Mouse (Mus musculus) myocyte (in vitro differentiated cells): ENCODE data around the gene S1pr3. TPM values are rescaled to one million over a fixed set of nuclear protein-coding genes. Genes with fewer than 3 reads are reported as not detected.

Source experiments
- H3K27me3 ChIP-seq: one replicate; pipeline ENCODE4 v1.6.1; 2011; ENCODE audit not compliant: control insufficient read depth, insufficient read depth, insufficient read length
- H3K36me3 ChIP-seq: one replicate; pipeline ENCODE4 v1.6.1; 2011; ENCODE audit not compliant: control insufficient read depth, insufficient read depth
- H3K4me2 ChIP-seq: one replicate; pipeline ENCODE4 v1.6.1; 2011; ENCODE audit warnings: low read depth, control low read depth
- H3K4me3 ChIP-seq: one replicate; pipeline ENCODE4 v1.5.1; 2011; ENCODE audit warnings: mild to moderate bottlenecking, control low read depth, moderate library complexity
- H3K79me2 ChIP-seq: one replicate; pipeline ENCODE4 v1.6.1; 2011; ENCODE audit not compliant: control insufficient read depth, insufficient read depth
- H3ac ChIP-seq: one replicate; pipeline ENCODE4 v1.6.1; 2011; ENCODE audit not compliant: control insufficient read depth, insufficient read length
- CEBPB ChIP-seq: IDR thresholded peaks from 2 replicates; pipeline ENCODE4 v1.6.1; 2011; ENCODE audit warnings: mild to moderate bottlenecking, moderate library complexity; ENCODE audit not compliant: poor library complexity, insufficient read depth, severe bottlenecking
- E2F4 ChIP-seq: IDR thresholded peaks from one replicate; pipeline ENCODE4 v1.6.1; 2011; ENCODE audit warnings: mild to moderate bottlenecking, control low read depth, moderate library complexity; ENCODE audit not compliant: insufficient read depth
- MAX ChIP-seq: IDR thresholded peaks from one replicate; pipeline ENCODE4 v1.6.1; 2011; ENCODE audit warnings: low read depth, mild to moderate bottlenecking, control low read depth
- MYOD1 ChIP-seq, 3 experiments: IDR thresholded peaks; one replicate each; pipeline ENCODE4 v1.6.1; 2011; ENCODE audit warnings: control low read depth in 2 of 3, low read depth in 2 of 3, mild to moderate bottlenecking in 2 of 3, moderate library complexity in 1 of 3; ENCODE audit not compliant: insufficient read length in 2 of 3, control insufficient read depth in 1 of 3
- MYOG ChIP-seq, 3 experiments: IDR thresholded peaks; one replicate each; pipeline ENCODE4 v1.6.1; 2011; ENCODE audit warnings: control low read depth in 2 of 3, low read depth in 2 of 3, mild to moderate bottlenecking in 2 of 3; ENCODE audit not compliant: insufficient read length in 2 of 3, control insufficient read depth in 1 of 3, insufficient read depth in 1 of 3
- POLR2A ChIP-seq: IDR thresholded peaks from one replicate; pipeline ENCODE4 v1.6.1; 2011; ENCODE audit warnings: low read depth, mild to moderate bottlenecking, control low read depth, moderate library complexity; ENCODE audit not compliant: insufficient read length
- POLR2AphosphoS2 ChIP-seq: IDR thresholded peaks from one replicate; pipeline ENCODE4 v1.6.1; 2011; ENCODE audit warnings: low read depth, control low read depth; ENCODE audit not compliant: insufficient read length
- REST ChIP-seq: IDR thresholded peaks from one replicate; pipeline ENCODE4 v1.6.1; 2011; ENCODE audit warnings: mild to moderate bottlenecking, control low read depth, moderate library complexity; ENCODE audit not compliant: insufficient read depth, insufficient read length
- SRF ChIP-seq: IDR thresholded peaks from one replicate; pipeline ENCODE4 v1.6.1; 2011; ENCODE audit warnings: low read depth; ENCODE audit not compliant: control insufficient read depth, insufficient read length
- TCF12 ChIP-seq: IDR thresholded peaks from one replicate; pipeline ENCODE4 v1.6.1; 2011; ENCODE audit warnings: mild to moderate bottlenecking, control low read depth; ENCODE audit not compliant: poor library complexity, insufficient read depth, severe bottlenecking
- TCF3 ChIP-seq: IDR thresholded peaks from one replicate; pipeline ENCODE4 v1.6.1; 2011; ENCODE audit warnings: low read depth, control low read depth; ENCODE audit not compliant: insufficient read length
- USF1 ChIP-seq: IDR thresholded peaks from one replicate; pipeline ENCODE4 v1.6.1; 2011; ENCODE audit warnings: low read depth, mild to moderate bottlenecking, control low read depth, moderate library complexity
- polyA plus RNA-seq: library from polyadenylated mRNA; unstranded; fragments of >200 nt; fragmentation: generic; extraction: Trizol; gene quantifications from one replicate; pipeline ENCODE4 v1.2.1, GENCODE M21; 2012; ENCODE audit warnings: missing spikeins

S1pr3 gene
- polyA plus RNA-seq, 1 experiment: 9.7 TPM

DNA sequence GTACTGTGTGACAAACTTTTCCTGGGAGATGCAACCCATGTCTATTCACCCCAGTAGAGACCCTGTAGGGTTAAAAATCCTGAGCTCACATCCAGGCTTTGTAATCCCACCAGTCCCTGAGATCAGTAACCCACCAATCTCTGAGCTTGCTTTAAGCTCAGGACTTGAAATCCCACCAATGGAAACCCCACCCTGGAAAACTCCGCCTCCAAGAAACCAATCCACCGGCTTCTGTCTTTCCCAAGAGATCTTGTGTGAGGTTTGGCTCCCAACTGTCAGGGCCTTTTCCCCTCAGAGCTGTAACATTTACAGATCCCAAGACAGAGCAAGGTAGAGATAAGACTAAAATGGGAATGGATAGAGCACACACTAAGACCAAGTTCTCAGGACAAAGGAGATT, 40.1 kb upstream of the S1pr3 start:
- H3K4me2 ChIP-seq: no peak overlapping the region
- no peak overlapping the region for H3K4me3 ChIP-seq
- H3ac ChIP-seq: no peak overlapping the region
- H3K79me2 ChIP-seq: no peaks in the 10 kb centered on the region
- no peaks in the 10 kb centered on the region for H3K36me3 ChIP-seq
- no peak for TF ChIP-seq CEBPB
- no peak for TF ChIP-seq MAX
- no peak for TF ChIP-seq MYOG (IDR thresholded peaks at IDR 0.05; ENCODE audit: control insufficient read depth in 1 of 3, insufficient read depth in 1 of 3, insufficient read length in 2 of 3, low read depth in 2 of 3)
- H3K27me3 ChIP-seq: no peaks in the 10 kb centered on the region

DNA sequence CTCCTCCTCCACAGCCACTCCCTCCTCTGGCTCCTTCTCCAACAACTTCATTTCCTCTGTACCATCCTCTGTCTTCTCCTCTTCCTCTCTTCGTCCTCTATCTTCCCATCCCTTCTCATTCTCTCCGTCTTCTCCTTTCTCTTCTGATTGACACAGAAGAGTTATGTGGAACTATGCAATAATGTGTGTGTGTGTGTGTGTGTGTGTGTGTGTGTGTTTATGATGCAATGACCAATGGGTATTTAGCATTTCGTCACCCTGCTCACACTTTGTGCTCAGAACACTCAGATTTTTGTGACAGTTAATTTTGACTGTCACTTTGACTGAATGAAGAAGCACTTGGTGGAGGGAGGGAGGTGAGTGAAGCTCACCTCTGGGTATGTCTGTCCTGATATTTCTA, 39.1 kb upstream of the S1pr3 start:
- no peaks in the 10 kb centered on the region for H3K79me2 ChIP-seq
- H3K4me2 ChIP-seq: no peak overlapping the region
- H3ac ChIP-seq: no peak overlapping the region

DNA sequence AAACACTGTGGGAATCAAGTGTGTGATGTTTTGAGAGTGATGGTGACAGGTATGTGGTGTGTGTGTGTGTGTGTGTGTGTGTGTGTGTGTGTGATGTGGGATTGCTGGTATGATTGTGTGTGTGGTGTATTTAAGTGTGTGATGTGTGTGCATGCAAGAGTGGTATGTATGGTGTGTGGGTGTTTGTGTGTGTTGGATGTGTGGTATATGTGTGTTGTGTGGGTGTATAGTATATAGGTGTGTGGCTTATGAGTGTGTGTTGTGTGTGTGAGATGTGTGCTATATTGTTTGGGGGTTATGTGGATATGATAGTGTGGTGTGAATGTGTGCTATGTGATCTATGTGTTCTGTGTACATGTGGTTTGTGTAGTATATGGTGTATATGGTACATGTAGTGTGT, 35.4 kb upstream of the S1pr3 start:
- TF ChIP-seq MAX (no peak), MYOD1 (IDR thresholded peaks at IDR 0.05; ENCODE audit: control insufficient read depth in 1 of 3, insufficient read length in 2 of 3, low read depth in 2 of 3) (no peak), E2F4 (no peak), POLR2AphosphoS2 (no peak), REST (no peak), SRF (no peak), TCF3 (no peak), POLR2A (no peak), USF1 (no peak), TCF12 (no peak), CEBPB (no peak), MYOG (IDR thresholded peaks at IDR 0.05; ENCODE audit: control insufficient read depth in 1 of 3, insufficient read depth in 1 of 3, insufficient read length in 2 of 3, low read depth in 2 of 3) (no peak)
- Histone ChIP-seq H3K27me3 (no peaks in the 10 kb centered on the region), H3K4me2 (no peak overlapping the region), H3K36me3 (no peaks in the 10 kb centered on the region), H3K4me3 (no peak overlapping the region), H3ac (no peak overlapping the region), H3K79me2 (no peaks in the 10 kb centered on the region)

More for the DNA sequence above, 39.1 kb upstream of the S1pr3 start:
- no peaks in the 10 kb centered on the region for H3K27me3 ChIP-seq
- TF ChIP-seq USF1: no peak
- no peak for TF ChIP-seq MYOG (IDR thresholded peaks at IDR 0.05; ENCODE audit: control insufficient read depth in 1 of 3, insufficient read depth in 1 of 3, insufficient read length in 2 of 3, low read depth in 2 of 3)
- TF ChIP-seq TCF12: no peak
- TF ChIP-seq CEBPB: no peak
- TF ChIP-seq POLR2AphosphoS2: no peak
- TF ChIP-seq SRF: no peak
- TF ChIP-seq REST: no peak
- no peak overlapping the region for H3K4me3 ChIP-seq
- no peaks in the 10 kb centered on the region for H3K36me3 ChIP-seq

DNA sequence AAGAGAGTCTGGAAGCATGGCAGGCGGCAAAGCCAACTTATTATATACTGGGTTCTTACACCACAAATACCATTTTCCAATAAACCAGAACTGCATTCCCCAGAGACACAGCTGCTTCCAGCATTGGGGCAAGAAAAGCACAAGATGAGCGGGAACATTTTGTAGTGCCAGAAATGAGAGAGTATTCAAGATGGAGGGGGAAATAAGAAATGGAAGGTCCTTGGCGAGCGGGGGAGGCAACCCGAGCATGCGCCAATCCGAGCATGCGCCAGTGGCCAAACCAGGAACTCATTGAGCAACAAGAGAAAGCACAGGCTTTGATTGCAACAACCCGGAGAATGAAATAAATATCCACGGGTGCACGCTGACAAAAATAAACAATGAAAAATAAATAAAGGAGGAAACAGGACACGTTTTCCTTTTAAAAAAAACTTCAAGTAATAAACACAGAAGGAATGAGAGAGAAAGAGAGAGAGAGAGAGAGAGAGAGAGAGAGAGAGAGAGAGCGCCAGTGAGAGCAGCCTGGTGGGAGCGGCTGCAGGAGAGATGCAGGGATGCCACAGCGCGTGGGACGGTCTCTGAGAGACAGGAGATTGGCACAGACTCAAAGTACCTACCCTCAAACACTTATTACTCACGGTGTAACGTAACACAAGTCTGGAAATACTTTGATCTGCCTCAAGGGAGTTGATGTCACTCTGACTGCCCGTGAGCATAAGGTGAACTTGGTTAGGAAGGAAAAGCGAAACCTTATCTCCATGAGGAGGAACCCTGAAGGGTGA, 34.2 kb upstream of the S1pr3 start:
- Histone ChIP-seq H3K79me2 (no peaks in the 10 kb centered on the region), H3K4me3 (no peak overlapping the region), H3K27me3 (no peaks in the 10 kb centered on the region), H3K36me3 (no peaks in the 10 kb centered on the region), H3K4me2 (no peak overlapping the region), H3ac (no peak overlapping the region)
- TF ChIP-seq USF1: no peak
- no peak for TF ChIP-seq MAX
- TF ChIP-seq MYOD1 (IDR thresholded peaks at IDR 0.05; ENCODE audit: control insufficient read depth in 1 of 3, insufficient read length in 2 of 3, low read depth in 2 of 3): no peak
- TF ChIP-seq CEBPB: no peak
- no peak for TF ChIP-seq TCF12
- TF ChIP-seq POLR2AphosphoS2: no peak
- no peak for TF ChIP-seq MYOG (IDR thresholded peaks at IDR 0.05; ENCODE audit: control insufficient read depth in 1 of 3, insufficient read depth in 1 of 3, insufficient read length in 2 of 3, low read depth in 2 of 3)
- no peak for TF ChIP-seq REST
- no peak for TF ChIP-seq TCF3

DNA sequence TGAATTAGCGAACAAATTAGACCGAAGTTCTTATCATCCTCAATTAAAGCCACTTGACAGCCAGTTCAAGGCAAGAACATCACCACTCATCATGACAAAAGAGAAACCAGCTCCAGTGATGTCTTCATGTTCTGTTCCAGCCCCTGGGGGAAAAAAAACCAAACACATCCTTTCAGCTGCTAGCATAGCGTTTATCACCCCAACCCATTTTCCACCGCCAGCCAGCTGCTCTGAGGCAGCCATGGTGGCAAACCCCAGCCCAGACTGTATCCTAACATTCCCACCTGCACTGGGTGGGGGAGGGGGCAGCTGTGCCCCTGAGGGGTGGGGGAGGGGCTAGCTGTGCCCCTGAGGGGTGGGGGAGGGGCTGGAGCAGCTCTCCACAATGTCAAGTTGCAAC, 30.3 kb upstream of the S1pr3 start:
- H3K79me2 ChIP-seq: no peaks in the 10 kb centered on the region
- H3K4me3 ChIP-seq: no peak overlapping the region
- TF ChIP-seq POLR2AphosphoS2: no peak
- no peak for TF ChIP-seq POLR2A
- peak; percentile 19 for TF ChIP-seq TCF3
- peak in 2 of 3 experiments; percentile 48 to 85 for TF ChIP-seq MYOG (IDR thresholded peaks at IDR 0.05; ENCODE audit: control insufficient read depth in 1 of 3, insufficient read depth in 1 of 3, insufficient read length in 2 of 3, low read depth in 2 of 3)
- TF ChIP-seq USF1: no peak
- no peak for TF ChIP-seq E2F4
- TF ChIP-seq REST: no peak
- no peak for TF ChIP-seq TCF12
- no peak for TF ChIP-seq SRF
- TF ChIP-seq MYOD1 (IDR thresholded peaks at IDR 0.05; ENCODE audit: control insufficient read depth in 1 of 3, insufficient read length in 2 of 3, low read depth in 2 of 3): peak in 1 of 3 experiments; percentile 78
- TF ChIP-seq CEBPB: no peak
- no peaks in the 10 kb centered on the region for H3K27me3 ChIP-seq
- H3K36me3 ChIP-seq: no peaks in the 10 kb centered on the region
- H3K4me2 ChIP-seq: no peak overlapping the region
- no peak overlapping the region for H3ac ChIP-seq
